Mouse (Mus musculus) forebrain, embryonic 10.5 days (tissue): ENCODE measurements around the gene Ccdc85c. TPM values are rescaled to one million over a fixed set of nuclear protein-coding genes. Genes with fewer than 3 reads are reported as not detected.

Source experiments
- DNase-seq: peaks from one replicate; pipeline ENCODE4 v3.0.0-alpha.2; 2017; ENCODE audit warnings: low spot score; ENCODE audit errors: extremely low spot score
- H3K27ac ChIP-seq: fragments of 300-500 bp; sonication (generic); 2 replicates; pipeline ENCODE4 v1.5.1; 2016; ENCODE audit warnings: mild to moderate bottlenecking
- H3K27me3 ChIP-seq: fragments of 300-500 bp; sonication (generic); 2 replicates; pipeline ENCODE4 v1.6.1; 2016; ENCODE audit warnings: mild to moderate bottlenecking; ENCODE audit not compliant: poor library complexity, severe bottlenecking
- H3K36me3 ChIP-seq: fragments of 300-500 bp; sonication (generic); replicated peaks from 2 replicates; pipeline ENCODE4 v1.6.1; 2016; ENCODE audit warnings: mild to moderate bottlenecking, moderate library complexity
- H3K4me1 ChIP-seq: fragments of 300-500 bp; sonication (generic); 2 replicates; pipeline ENCODE4 v1.6.1; 2016
- H3K4me3 ChIP-seq: fragments of 300-500 bp; sonication (generic); 2 replicates; pipeline ENCODE4 v1.5.1; 2016; ENCODE audit warnings: mild to moderate bottlenecking, moderate library complexity
- H3K9me3 ChIP-seq: fragments of 300-500 bp; sonication (generic); 2 replicates; pipeline ENCODE4 v1.6.1; 2016; ENCODE audit warnings: mild to moderate bottlenecking, moderate library complexity
- WGBS: fragments of 180-500 bp; shearing (Covaris S2); methylation state at CpG from one replicate; pipeline ENCODE4 v1.1.7; 2016; 5-methylcytosine and 5-hydroxymethylcytosine counted together
- polyA plus RNA-seq: library from polyadenylated mRNA; unstranded; fragments of >200 nt; fragmentation: Nextera tagmentation; extraction: Ambion mirVana; gene quantifications from 2 replicates; pipeline ENCODE4 v1.2.1, GENCODE M21; 2016

The Ccdc85c gene
- polyA plus RNA-seq, 1 experiment from 2014 or later, result 14.6 TPM

GRCm38 (mm10) chr12:108216611-108217370 is 58.4 kb downstream of the Ccdc85c start:
- 78% methylated on average over 11 of the region's 11 CpGs for WGBS
- Histone ChIP-seq H3K4me3 (no peak overlapping the region), H3K27me3 (peaks cover 35% of the 10 kb centered on the region), H3K27ac (peak overlapping the region; percentile 62; the same call in 1 of the 2 replicates), H3K9me3 (no peaks in the 10 kb centered on the region), H3K4me1 (peaks cover 95% of the 10 kb centered on the region), H3K36me3 (peaks cover 9% of the 10 kb centered on the region; the same call in 1 of the 2 replicates)
- DNase-seq, result no peak

- peaks cover 52% of the 10 kb centered on the region for H3K27me3 ChIP-seq
- H3K4me3 ChIP-seq, result no peak overlapping the region
- peaks cover 93% of the 10 kb centered on the region for H3K4me1 ChIP-seq
- 0 out of 2 replicates have a peak overlapping the region, but pooled peaks have one; percentile 20 for H3K27ac ChIP-seq
- no peaks in the 10 kb centered on the region for H3K9me3 ChIP-seq
- DNase-seq, result no peak
- WGBS, result 50% methylated on average over 8 of the region's 8 CpGs
- H3K36me3 ChIP-seq, result peaks cover 17% of the 10 kb centered on the region
These were observed 60.1 kb downstream of the Ccdc85c start for GRCm38 (mm10) chr12:108215090-108215489.

DNA sequence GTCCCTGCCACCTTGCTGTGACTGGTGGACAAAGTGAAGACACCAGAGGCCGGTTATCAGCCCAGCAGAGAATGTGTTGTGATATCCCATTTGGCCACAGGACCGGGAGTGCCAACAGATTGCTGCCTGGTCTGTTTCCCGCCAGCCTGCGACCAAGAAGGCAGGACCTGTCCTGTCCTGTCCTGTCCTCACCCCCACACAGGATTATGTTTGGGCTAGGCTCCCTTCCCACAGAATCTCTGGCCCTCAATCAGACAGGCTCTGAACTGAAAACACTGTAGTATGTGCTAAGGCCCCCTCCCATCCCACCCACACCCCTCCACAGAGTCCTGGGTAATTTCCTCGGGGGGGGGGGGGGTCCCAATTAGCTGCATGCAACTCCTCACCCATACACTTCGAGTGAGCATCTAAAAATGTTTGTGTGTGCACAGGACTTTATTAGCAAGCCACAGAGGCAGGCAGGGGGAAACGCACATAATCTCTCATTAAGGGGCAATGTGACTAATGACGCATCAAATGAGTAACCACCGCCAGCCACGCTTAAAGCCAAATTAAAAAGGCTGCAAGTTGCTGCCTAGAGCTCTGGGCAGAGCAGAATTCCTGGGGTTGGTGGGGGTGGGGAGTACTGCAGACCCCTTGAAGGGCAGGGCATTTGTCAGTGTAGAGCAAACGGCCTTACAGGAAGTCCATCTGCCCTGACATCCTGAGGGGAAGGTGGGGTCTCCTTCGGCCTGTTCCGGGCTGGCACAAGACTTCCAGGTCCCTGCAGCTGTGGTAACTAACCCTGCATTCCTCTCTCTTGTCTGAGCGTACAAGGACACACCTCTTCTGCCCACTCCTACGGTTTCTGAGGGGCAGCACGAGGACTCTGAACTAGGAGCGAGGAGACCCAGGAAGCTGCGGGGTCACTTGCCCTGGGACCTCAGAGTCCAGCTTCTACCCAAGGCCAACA is 61.9 kb downstream of the Ccdc85c start:
- peaks cover 57% of the 10 kb centered on the region for H3K27me3 ChIP-seq
- no peaks in the 10 kb centered on the region for H3K9me3 ChIP-seq
- DNase-seq, result no peak
- WGBS, result 30% methylated on average over 18 of the region's 18 CpGs
- peak overlapping the region; percentile 12 for H3K27ac ChIP-seq
- H3K4me3 ChIP-seq, result no peak overlapping the region
- peaks cover 92% of the 10 kb centered on the region for H3K4me1 ChIP-seq
- peaks cover 12% of the 10 kb centered on the region for H3K36me3 ChIP-seq

GRCm38 (mm10) chr12:108212476-108212875 is 62.7 kb downstream of the Ccdc85c start:
- Histone ChIP-seq H3K27me3 (peaks cover 57% of the 10 kb centered on the region), H3K4me3 (no peak overlapping the region), H3K4me1 (peaks cover 84% of the 10 kb centered on the region), H3K27ac (peak overlapping the region; percentile 40; the same call in 1 of the 2 replicates), H3K9me3 (no peaks in the 10 kb centered on the region), H3K36me3 (peaks cover 18% of the 10 kb centered on the region)
- no peak for DNase-seq
- 91% methylated on average over 6 of the region's 6 CpGs for WGBS

- peak overlapping the region; percentile 40; the same call in 1 of the 2 replicates for H3K27ac ChIP-seq
- no peak overlapping the region for H3K4me3 ChIP-seq
- H3K36me3 ChIP-seq, result peaks cover 22% of the 10 kb centered on the region
- 67% methylated on average over 5 of the region's 5 CpGs for WGBS
- no peaks in the 10 kb centered on the region for H3K9me3 ChIP-seq
- DNase-seq, result no peak
- peaks cover 57% of the 10 kb centered on the region for H3K27me3 ChIP-seq
- peaks cover 84% of the 10 kb centered on the region for H3K4me1 ChIP-seq
These were observed 63.2 kb downstream of the Ccdc85c start for GRCm38 (mm10) chr12:108212071-108212470.

- H3K4me1 ChIP-seq, result peaks cover 77% of the 10 kb centered on the region
- DNase-seq, result no peak
- 95% methylated on average over 15 of the region's 15 CpGs for WGBS
- no peaks in the 10 kb centered on the region for H3K9me3 ChIP-seq
- H3K27me3 ChIP-seq, result peaks cover 49% of the 10 kb centered on the region
- no peak overlapping the region for H3K4me3 ChIP-seq
- H3K27ac ChIP-seq, result no peak overlapping the region
- H3K36me3 ChIP-seq, result peaks cover 37% of the 10 kb centered on the region
These were observed 64.6 kb downstream of the Ccdc85c start for GRCm38 (mm10) chr12:108210623-108211022.

GRCm38 (mm10) chr12:108208726-108209438 is 66.3 kb downstream of the Ccdc85c start:
- Histone ChIP-seq H3K4me1 (peaks cover 69% of the 10 kb centered on the region), H3K36me3 (peaks cover 54% of the 10 kb centered on the region), H3K27ac (no peak overlapping the region), H3K27me3 (peaks cover 33% of the 10 kb centered on the region), H3K9me3 (no peaks in the 10 kb centered on the region), H3K4me3 (no peak overlapping the region)
- DNase-seq, result peak; percentile 76
- 44% methylated on average over 13 of the region's 13 CpGs for WGBS

DNA sequence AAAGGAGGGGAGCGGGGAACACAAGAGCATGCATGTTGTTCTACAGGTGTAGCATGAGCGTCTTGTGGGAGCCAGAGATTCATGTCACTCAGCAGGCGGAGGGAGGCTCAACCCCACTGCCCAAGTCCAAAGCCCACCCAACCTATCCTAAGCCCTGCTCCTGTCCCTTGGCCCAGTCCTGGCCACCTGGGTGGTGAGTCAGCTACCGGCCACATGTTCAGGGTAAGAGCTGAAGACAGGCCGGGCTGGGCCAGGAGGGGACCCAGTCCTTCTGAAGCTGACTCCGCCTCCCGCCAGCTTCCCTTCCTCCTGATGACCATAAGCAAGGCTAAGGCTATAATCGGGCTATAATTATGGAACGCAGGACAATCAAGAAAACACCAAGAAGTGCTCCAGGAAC is 67.0 kb downstream of the Ccdc85c start:
- DNase-seq, result no peak
- Histone ChIP-seq H3K27me3 (peaks cover 32% of the 10 kb centered on the region), H3K4me1 (peaks cover 63% of the 10 kb centered on the region), H3K36me3 (peaks cover 60% of the 10 kb centered on the region), H3K4me3 (no peak overlapping the region), H3K9me3 (no peaks in the 10 kb centered on the region), H3K27ac (peak overlapping the region; percentile 17; the same call in 1 of the 2 replicates)
- 89% methylated on average over 9 of the region's 9 CpGs for WGBS

DNA sequence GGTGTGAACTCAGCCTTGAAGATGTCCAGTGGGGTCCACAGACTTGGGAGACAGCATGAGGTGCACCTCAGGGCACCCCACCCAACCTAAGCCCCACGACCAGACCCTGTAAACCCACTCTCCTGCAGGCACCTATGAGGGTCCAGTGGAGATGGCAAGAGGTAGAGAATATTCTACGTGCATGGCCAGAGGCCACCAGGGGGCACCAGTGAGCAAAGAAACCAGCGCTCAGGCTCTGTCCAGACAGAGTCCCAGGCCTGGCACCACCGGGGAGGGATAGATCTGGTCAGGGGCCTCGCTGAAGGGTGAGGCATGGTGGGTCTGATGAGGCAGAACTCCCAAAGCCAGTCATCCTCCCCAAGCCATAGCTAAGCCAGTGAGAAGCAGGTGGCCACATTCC is 68.6 kb downstream of the Ccdc85c start:
- peaks cover 47% of the 10 kb centered on the region for H3K4me1 ChIP-seq
- H3K27ac ChIP-seq, result no peak overlapping the region
- peaks cover 76% of the 10 kb centered on the region for H3K36me3 ChIP-seq

GRCm38 (mm10) chr12:108204978-108205377 is 70.2 kb downstream of the Ccdc85c start:
- no peak overlapping the region for H3K4me3 ChIP-seq
- 0 out of 2 replicates have a peak overlapping the region, but pooled peaks have one; percentile 1 for H3K27ac ChIP-seq
- H3K9me3 ChIP-seq, result no peaks in the 10 kb centered on the region
- WGBS, result 81% methylated on average over 12 of the region's 12 CpGs
- peaks cover 80% of the 10 kb centered on the region for H3K36me3 ChIP-seq
- no peak for DNase-seq
- H3K4me1 ChIP-seq, result peaks cover 32% of the 10 kb centered on the region
- peaks cover 4% of the 10 kb centered on the region; the same call in 1 of the 2 replicates for H3K27me3 ChIP-seq

More for the DNA sequence above, 68.6 kb downstream of the Ccdc85c start:
- H3K27me3 ChIP-seq, result peaks cover 21% of the 10 kb centered on the region; the same call in 1 of the 2 replicates
- no peak overlapping the region for H3K4me3 ChIP-seq
- peak; percentile 85 for DNase-seq
- WGBS, result 16% methylated on average over 5 of the region's 5 CpGs
- H3K9me3 ChIP-seq, result no peaks in the 10 kb centered on the region

GRCm38 (mm10) chr12:108203895-108204294 is 71.3 kb downstream of the Ccdc85c start:
- Histone ChIP-seq H3K4me3 (no peak overlapping the region), H3K9me3 (no peaks in the 10 kb centered on the region), H3K27ac (no peak overlapping the region), H3K4me1 (peaks cover 21% of the 10 kb centered on the region), H3K36me3 (peaks cover 91% of the 10 kb centered on the region), H3K27me3 (no peaks in the 10 kb centered on the region)
- no peak for DNase-seq
- WGBS, result 80% methylated on average over 8 of the region's 8 CpGs

GRCm38 (mm10) chr12:108200094-108200493 is 75.1 kb downstream of the Ccdc85c start:
- Histone ChIP-seq H3K27me3 (no peaks in the 10 kb centered on the region), H3K9me3 (no peaks in the 10 kb centered on the region), H3K27ac (no peak overlapping the region), H3K36me3 (peaks cover 99% of the 10 kb centered on the region), H3K4me1 (0 out of 2 replicates have a peak, but pooled peaks cover 6% of the 10 kb centered on the region), H3K4me3 (no peak overlapping the region)
- WGBS, result 93% methylated on average over 1 of the region's 1 CpGs
- no peak for DNase-seq
